ENCODE assay signal across 15 mouse cellular contexts in genomic region chr10:84647264-84647663, GRCm38 (mm10). TPM values are rescaled to one million over a fixed set of nuclear protein-coding genes. Genes with fewer than 3 reads are reported as not detected.
A peak's percentile ranks its signal among the peaks of the same experiment; 100 is the strongest.
DNase-seq lines count a peak whose midpoint lies in the region; ATAC-seq and TF ChIP-seq lines count a peak whose summit lies in the region.
"Had no signal": no experiment of that assay in that cellular context is flagged by ENCODE, and none has a peak within 500 bp of the region (broad histone marks: within the 10 kb centered on the region; RNA-seq: fewer than 3 reads in every experiment).

No protein-coding gene starts in this region.

- no peak overlapping the region for H3K9ac ChIP-seq in hindbrain, embryonic 13.5 days
- no peak overlapping the region for H3K9ac ChIP-seq in liver, postnatal 0 days (replicated peaks)
- H3K9ac ChIP-seq: liver, embryonic 14.5 days had no signal

- no peak for TF ChIP-seq EP300 in liver, postnatal 0 days (IDR thresholded peaks at IDR 0.05; ENCODE audit: low read depth)

- no peaks in the 10 kb centered on the region for H3K27me3 ChIP-seq in hindbrain, embryonic 13.5 days
- H3K27me3 ChIP-seq in hindbrain, embryonic 10.5 days (ENCODE audit: insufficient read depth, poor library complexity, severe bottlenecking), result no peaks in the 10 kb centered on the region
- H3K27me3 ChIP-seq in liver, postnatal 0 days (ENCODE audit: insufficient read depth, low read length), result no peaks in the 10 kb centered on the region
- H3K27me3 ChIP-seq: CH12.LX had no signal

- no peak for ATAC-seq in hindbrain, embryonic 13.5 days (ENCODE audit: low FRiP score)
- ATAC-seq in liver, postnatal 0 days, result no peak

- H3K4me3 ChIP-seq in hindbrain, embryonic 13.5 days, result no peak overlapping the region
- H3K4me3 ChIP-seq in hindbrain, embryonic 10.5 days, result no peak overlapping the region
- H3K4me3 ChIP-seq in liver, postnatal 0 days (ENCODE audit: low read depth, low read length), result no peak overlapping the region
- no peak overlapping the region for H3K4me3 ChIP-seq in bone marrow, adult 2 months (replicated peaks; ENCODE audit: control insufficient read depth, low read depth, low read length)
- H3K4me3 ChIP-seq: myocyte had no signal

- H3K4me2 ChIP-seq in hindbrain, embryonic 13.5 days, result no peak overlapping the region
- H3K4me2 ChIP-seq in liver, postnatal 0 days (ENCODE audit: low read depth, low read length), result peak overlapping the region; percentile 42

- WGBS in hindbrain, embryonic 13.5 days, result 91% methylated on average over 5 of the region's 5 CpGs
- 92% methylated on average over 5 of the region's 5 CpGs for WGBS in hindbrain, embryonic 10.5 days
- WGBS in liver, postnatal 0 days (ENCODE audit: insufficient replicate concordance), result 65% methylated on average over 5 of the region's 5 CpGs
- 37% methylated on average over 5 of the region's 5 CpGs for WGBS in bone marrow, adult 2 months

- TF ChIP-seq CTCF in liver, postnatal 0 days (IDR thresholded peaks at IDR 0.05; ENCODE audit: low read depth), result no peak
- TF ChIP-seq CTCF in bone marrow, adult 2 months (IDR thresholded peaks at IDR 0.05; ENCODE audit: control insufficient read depth, insufficient read depth, low read length), result no peak

- peaks cover 7% of the 10 kb centered on the region for H3K4me1 ChIP-seq in hindbrain, embryonic 13.5 days (replicated peaks)
- H3K4me1 ChIP-seq in hindbrain, embryonic 10.5 days (replicated peaks), result no peaks in the 10 kb centered on the region; the same call in 1 of the 2 replicates
- peaks cover 11% of the 10 kb centered on the region; the same call in 1 of the 2 replicates for H3K4me1 ChIP-seq in liver, postnatal 0 days (ENCODE audit: insufficient read depth)
- H3K4me1 ChIP-seq in bone marrow, adult 2 months (ENCODE audit: control insufficient read depth, insufficient read depth, low read length), result peaks cover 9% of the 10 kb centered on the region

- no peaks in the 10 kb centered on the region for H3K9me3 ChIP-seq in hindbrain, embryonic 13.5 days
- H3K9me3 ChIP-seq in hindbrain, embryonic 10.5 days, result no peaks in the 10 kb centered on the region
- H3K9me3 ChIP-seq in liver, postnatal 0 days (ENCODE audit: low read length), result no peaks in the 10 kb centered on the region

- peaks cover 33% of the 10 kb centered on the region for H3K36me3 ChIP-seq in hindbrain, embryonic 13.5 days
- H3K36me3 ChIP-seq in hindbrain, embryonic 10.5 days, result peaks cover 52% of the 10 kb centered on the region
- H3K36me3 ChIP-seq in liver, postnatal 0 days (replicated peaks; ENCODE audit: insufficient read depth, low read length), result peaks cover 40% of the 10 kb centered on the region

- 0 out of 2 replicates have a peak overlapping the region, but pooled peaks have one; percentile 14 for H3K27ac ChIP-seq in hindbrain, embryonic 13.5 days
- H3K27ac ChIP-seq in hindbrain, embryonic 10.5 days, result no peak overlapping the region
- peak overlapping the region; percentile 55 for H3K27ac ChIP-seq in liver, postnatal 0 days (ENCODE audit: low read depth)
- H3K27ac ChIP-seq in bone marrow, adult 2 months (ENCODE audit: control insufficient read depth, insufficient read depth, low read depth, low read length, poor library complexity), result peak overlapping the region; percentile 70
- H3K27ac ChIP-seq: liver, embryonic 14.5 days had no signal

- no peak for TF ChIP-seq POLR2A in bone marrow, adult 2 months (IDR thresholded peaks at IDR 0.05; ENCODE audit: borderline replicate concordance, control insufficient read depth, low read depth, low read length)

- DNase-seq in hindbrain, embryonic 10.5 days (ENCODE audit: low spot score), result no peak
- DNase-seq in liver, postnatal 0 days, result no peak
- no peak for DNase-seq in liver
- DNase-seq in induced T-regulatory cell, adult 2 months (ENCODE audit: low read depth), result peak; percentile 9
- no peak for DNase-seq in urinary bladder, postnatal 4 days (ENCODE audit: low spot score in 2 of 2)
- DNase-seq: adrenal gland, postnatal 36 days; gastrocnemius, postnatal 10 days; heart, postnatal 14 days; kidney, adult 8-10 months; kidney, postnatal 4 days had no signal

RNA-seq across cellular contexts. Expression of gene Polr3b, which starts 25.2 kb away (rescaled TPM):
- polyA plus RNA-seq in hindbrain, embryonic 13.5 days (2015; fragmentation: Nextera tagmentation; extraction: Ambion mirVana), result 15.8 and 18.7 TPM in 2 replicates
- 13.2 and 15.6 TPM in 2 replicates for polyA plus RNA-seq in hindbrain, embryonic 10.5 days (2016; fragmentation: Nextera tagmentation; extraction: Ambion mirVana)
- 2.8 and 3.9 TPM in 2 replicates for polyA plus RNA-seq in liver, postnatal 0 days (2015; fragmentation: Nextera tagmentation; extraction: Ambion mirVana)
- 8.5 and 15.9 TPM in 2 replicates for polyA plus RNA-seq in bone marrow, adult 2 months (2011; ENCODE audit: insufficient read depth, insufficient read length, low replicate concordance, missing spikeins)
